Mouse (Mus musculus) stomach, embryonic 14.5 days (tissue): ENCODE results near the gene F3. TPM values are rescaled to one million over a fixed set of nuclear protein-coding genes. Genes with fewer than 3 reads are reported as not detected.

Experiments
- ATAC-seq: fragments of 200-750 bp; cut with Nextera tagmentation; 2 replicates; pipeline ENCODE4 v1.8.0; 2017; ENCODE audit warnings: low read depth, moderate TSS enrichment; ENCODE audit not compliant: insufficient number of reproducible peaks, insufficient read depth, low FRiP score
- H3K27ac ChIP-seq: fragments of 300-500 bp; sonication (generic); 2 replicates; pipeline ENCODE4 v1.5.1; 2014; ENCODE audit warnings: mild to moderate bottlenecking, low read length, moderate library complexity, mixed read lengths
- H3K27me3 ChIP-seq: fragments of 300-500 bp; sonication (generic); 2 replicates; pipeline ENCODE4 v1.6.1; 2014; ENCODE audit warnings: low read length, control low read depth, mixed read lengths; ENCODE audit not compliant: control insufficient read depth, insufficient read depth
- H3K36me3 ChIP-seq: fragments of 300-500 bp; sonication (generic); 2 replicates; pipeline ENCODE4 v1.6.1; 2014; ENCODE audit warnings: mild to moderate bottlenecking, control low read depth, low read length, moderate library complexity, mixed read lengths; ENCODE audit not compliant: control insufficient read depth, insufficient read depth
- H3K4me1 ChIP-seq: fragments of 300-500 bp; sonication (generic); 2 replicates; pipeline ENCODE4 v1.6.1; 2014; ENCODE audit warnings: low read length, control low read depth, mixed read lengths; ENCODE audit not compliant: control insufficient read depth, insufficient read depth
- H3K4me2 ChIP-seq: fragments of 300-500 bp; sonication (generic); replicated peaks from 2 replicates; pipeline ENCODE4 v1.6.1; 2014; ENCODE audit warnings: low read depth, low read length, control low read depth
- H3K4me3 ChIP-seq: fragments of 300-500 bp; sonication (generic); 2 replicates; pipeline ENCODE4 v1.5.1; 2014; ENCODE audit warnings: low read depth, low read length, control low read depth
- H3K9ac ChIP-seq: fragments of 300-500 bp; sonication (generic); replicated peaks from 2 replicates; pipeline ENCODE4 v1.6.1; 2014; ENCODE audit warnings: low read depth, mild to moderate bottlenecking, control low read depth, low read length, moderate library complexity, mixed read lengths
- H3K9me3 ChIP-seq: fragments of 300-500 bp; sonication (generic); 2 replicates; pipeline ENCODE4 v1.6.1; 2016; ENCODE audit warnings: low read depth, low read length, control low read depth; ENCODE audit not compliant: control insufficient read depth
- WGBS: fragments of 180-500 bp; shearing (Covaris S2); extraction: QIAGEN DNeasy Blood & Tissue Kit; methylation state at CpG from one replicate; pipeline ENCODE4 v1.1.7; 2014; 5-methylcytosine and 5-hydroxymethylcytosine counted together
- polyA plus RNA-seq: library from polyadenylated mRNA; unstranded; fragments of >200 nt; fragmentation: Nextera tagmentation; extraction: Ambion mirVana; gene quantifications from 2 replicates; pipeline ENCODE4 v1.2.1, GENCODE M21; 2014

Gene F3
- polyA plus RNA-seq, 1 experiment from 2014 or later: 22.3 TPM

DNA sequence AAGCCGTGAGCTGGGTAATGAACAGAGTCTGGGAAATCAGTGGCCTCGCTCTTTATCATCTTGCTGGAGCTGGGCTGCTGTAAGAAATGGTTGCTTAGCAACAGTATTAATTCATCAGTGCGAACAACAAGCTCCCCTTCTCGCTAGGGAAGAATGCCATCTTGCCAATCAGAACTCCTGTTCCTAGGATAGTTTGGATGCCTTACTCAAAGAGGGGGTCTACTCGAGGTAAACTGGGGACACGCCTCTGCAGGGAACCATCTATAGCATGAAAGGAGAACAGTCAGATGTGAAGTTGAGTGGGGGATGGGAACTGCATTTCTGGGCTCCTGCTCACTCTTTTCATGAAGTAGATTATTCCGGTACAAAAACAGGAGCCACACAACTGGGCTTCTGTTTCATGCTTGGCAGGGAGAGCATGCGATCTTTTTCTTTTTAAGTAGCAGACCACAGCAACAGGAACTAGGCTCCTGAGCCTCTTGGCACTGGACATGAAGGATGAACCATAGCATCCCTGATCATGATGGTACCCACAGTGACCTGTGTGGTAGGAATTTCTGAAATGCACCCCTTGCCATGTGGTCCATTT is 22.9 kb upstream of the F3 start:
- Histone ChIP-seq H3K27ac (no peak overlapping the region), H3K4me1 (0 out of 2 replicates have a peak, but pooled peaks cover 3% of the 10 kb centered on the region), H3K9me3 (no peaks in the 10 kb centered on the region), H3K9ac (no peak overlapping the region), H3K36me3 (no peaks in the 10 kb centered on the region), H3K4me2 (no peak overlapping the region), H3K27me3 (no peaks in the 10 kb centered on the region), H3K4me3 (no peak overlapping the region)
- WGBS: 32% methylated on average over 8 of the region's 8 CpGs
- no peak for ATAC-seq

GRCm38 (mm10) chr3:121703155-121703879 is 20.0 kb upstream of the F3 start:
- Histone ChIP-seq H3K27me3 (no peaks in the 10 kb centered on the region), H3K9ac (no peak overlapping the region), H3K4me3 (no peak overlapping the region), H3K9me3 (no peaks in the 10 kb centered on the region), H3K4me1 (peaks cover 3% of the 10 kb centered on the region; the same call in 1 of the 2 replicates), H3K4me2 (no peak overlapping the region), H3K36me3 (no peaks in the 10 kb centered on the region), H3K27ac (no peak overlapping the region)
- 84% methylated on average over 7 of the region's 7 CpGs for whole genome bisulfite sequencing
- ATAC-seq: no peak

GRCm38 (mm10) chr3:121703880-121704243 is 19.5 kb upstream of the F3 start:
- no peak for ATAC-seq
- H3K9me3 ChIP-seq: no peaks in the 10 kb centered on the region
- no peak overlapping the region for H3K27ac ChIP-seq
- no peak overlapping the region for H3K9ac ChIP-seq
- 58% methylated on average over 3 of the region's 3 CpGs for WGBS
- H3K4me2 ChIP-seq: no peak overlapping the region
- H3K4me1 ChIP-seq: peaks cover 3% of the 10 kb centered on the region; the same call in 1 of the 2 replicates
- no peaks in the 10 kb centered on the region for H3K36me3 ChIP-seq
- no peaks in the 10 kb centered on the region for H3K27me3 ChIP-seq
- H3K4me3 ChIP-seq: no peak overlapping the region

GRCm38 (mm10) chr3:121706087-121706486 is 17.2 kb upstream of the F3 start:
- Histone ChIP-seq H3K4me2 (no peak overlapping the region), H3K4me1 (no peaks in the 10 kb centered on the region; the same call in 1 of the 2 replicates), H3K9me3 (no peaks in the 10 kb centered on the region), H3K36me3 (no peaks in the 10 kb centered on the region), H3K4me3 (no peak overlapping the region), H3K27me3 (no peaks in the 10 kb centered on the region), H3K9ac (no peak overlapping the region), H3K27ac (no peak overlapping the region)
- no peak for ATAC-seq
- 44% methylated on average over 5 of the region's 5 CpGs for WGBS

- H3K4me3 ChIP-seq: no peak overlapping the region
- H3K4me1 ChIP-seq: no peaks in the 10 kb centered on the region; the same call in 1 of the 2 replicates
- 81% methylated on average over 4 of the region's 4 CpGs for WGBS
- H3K27me3 ChIP-seq: no peaks in the 10 kb centered on the region
- no peak overlapping the region for H3K4me2 ChIP-seq
- no peak overlapping the region for H3K27ac ChIP-seq
- no peaks in the 10 kb centered on the region for H3K9me3 ChIP-seq
- no peak overlapping the region for H3K9ac ChIP-seq
- H3K36me3 ChIP-seq: no peaks in the 10 kb centered on the region
- no peak for ATAC-seq
Observed at GRCm38 (mm10) chr3:121707106-121707505, 16.2 kb upstream of the F3 start.

- Histone ChIP-seq H3K4me2 (no peak overlapping the region), H3K4me1 (0 out of 2 replicates have a peak, but pooled peaks cover 8% of the 10 kb centered on the region), H3K9ac (no peak overlapping the region), H3K4me3 (no peak overlapping the region), H3K27ac (no peak overlapping the region), H3K36me3 (no peaks in the 10 kb centered on the region), H3K9me3 (no peaks in the 10 kb centered on the region), H3K27me3 (no peaks in the 10 kb centered on the region)
- no peak for ATAC-seq
- 92% methylated on average over 7 of the region's 7 CpGs for WGBS
Observed at GRCm38 (mm10) chr3:121710894-121711531, 12.3 kb upstream of the F3 start.

GRCm38 (mm10) chr3:121712222-121712621 is 11.1 kb upstream of the F3 start:
- H3K4me3 ChIP-seq: no peak overlapping the region
- no peak overlapping the region for H3K4me2 ChIP-seq
- H3K27me3 ChIP-seq: no peaks in the 10 kb centered on the region
- WGBS: 40% methylated on average over 4 of the region's 4 CpGs
- no peaks in the 10 kb centered on the region for H3K9me3 ChIP-seq
- H3K4me1 ChIP-seq: 0 out of 2 replicates have a peak, but pooled peaks cover 8% of the 10 kb centered on the region
- no peaks in the 10 kb centered on the region for H3K36me3 ChIP-seq
- no peak overlapping the region for H3K27ac ChIP-seq
- ATAC-seq: no peak
- H3K9ac ChIP-seq: no peak overlapping the region

DNA sequence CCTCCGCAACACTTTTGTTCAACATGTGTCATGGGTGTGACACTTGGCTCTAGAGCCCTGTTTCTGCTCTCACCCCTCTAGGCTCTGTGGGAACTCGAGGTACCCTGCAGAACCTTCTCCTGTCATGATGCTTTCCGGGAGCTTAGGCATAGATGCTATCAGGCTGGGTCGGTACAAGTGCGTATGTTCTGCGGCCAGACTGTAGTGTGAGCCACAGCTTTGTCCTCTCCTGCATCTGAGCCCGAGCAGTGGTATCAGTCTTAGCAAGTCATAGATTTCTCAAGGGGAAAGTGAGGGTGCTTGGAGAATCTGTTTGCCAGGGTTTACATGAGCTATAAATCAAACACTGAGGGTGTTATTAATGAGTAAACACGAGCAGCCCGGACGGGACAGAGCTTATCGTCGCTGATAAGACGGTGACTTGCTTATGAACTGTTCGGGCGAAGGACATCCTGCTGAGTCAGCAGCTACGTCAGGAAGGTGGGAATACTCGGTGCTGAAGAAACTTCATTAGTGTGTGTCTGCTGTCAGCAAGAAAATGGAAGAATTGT is 10.1 kb upstream of the F3 start:
- ATAC-seq: peak; percentile 83
- Histone ChIP-seq H3K27ac (no peak overlapping the region), H3K4me2 (no peak overlapping the region), H3K4me3 (no peak overlapping the region), H3K27me3 (no peaks in the 10 kb centered on the region), H3K9me3 (no peaks in the 10 kb centered on the region), H3K4me1 (0 out of 2 replicates have a peak, but pooled peaks cover 8% of the 10 kb centered on the region), H3K36me3 (no peaks in the 10 kb centered on the region), H3K9ac (no peak overlapping the region)
- WGBS: 21% methylated on average over 17 of the region's 17 CpGs
